Mouse (Mus musculus) liver, embryonic 14.5 days (tissue): Measurements from ENCODE around the gene Selenoi.

Source experiments
- CTCF ChIP-seq: IDR thresholded peaks from 2 replicates; pipeline ENCODE4 v1.5.1; 2016; ENCODE audit warnings: antibody characterized with exemption, low read depth, control low read depth
- EP300 ChIP-seq: IDR thresholded peaks from 2 replicates; pipeline ENCODE4 v1.6.1; 2016; ENCODE audit warnings: antibody characterized with exemption, low read depth

- TF ChIP-seq EP300 = no peak
- TF ChIP-seq CTCF = no peak
Measured at GRCm38 (mm10) chr5:30203216-30203885, 29.0 kb upstream of the Selenoi start.
